ENCODE assay signal across 29 mouse cellular contexts in the genomic region with DNA sequence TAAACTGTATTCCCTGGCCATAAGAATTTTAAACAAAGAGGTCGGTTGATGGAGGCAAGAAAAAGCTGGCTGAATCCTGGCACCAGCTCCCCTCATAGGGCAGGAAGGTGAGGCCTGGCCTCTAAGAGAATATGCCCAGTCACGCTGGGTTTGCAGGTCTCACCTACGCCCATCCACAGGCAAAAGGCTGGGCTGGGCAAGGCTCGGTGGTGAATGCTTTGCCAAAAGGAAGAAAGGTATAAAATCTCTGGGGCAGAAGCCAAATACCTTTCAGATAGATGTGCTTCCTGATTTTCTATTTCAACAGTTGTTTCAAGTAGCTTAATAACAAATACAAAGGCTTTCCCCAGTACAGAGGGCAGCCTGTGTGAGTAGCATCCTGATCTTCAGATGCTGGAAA. TPM values are rescaled to one million over a fixed set of nuclear protein-coding genes. Genes with fewer than 3 reads are reported as not detected.
DNase-seq lines count a peak whose midpoint lies in the region; ATAC-seq and TF ChIP-seq lines count a peak whose summit lies in the region.
"Had no signal": no experiment of that assay in that cellular context is flagged by ENCODE, and none has a peak within 500 bp of the region (broad histone marks: within the 10 kb centered on the region; RNA-seq: fewer than 3 reads in every experiment).

No protein-coding gene starts in this region.

- no peaks in the 10 kb centered on the region for H3K4me1 ChIP-seq in kidney, adult 2 months (ENCODE audit: control insufficient read depth, insufficient read depth, low read length)
- no peaks in the 10 kb centered on the region for H3K4me1 ChIP-seq in stomach, embryonic 16.5 days (ENCODE audit: control insufficient read depth, insufficient read depth, low read length)
- H3K4me1 ChIP-seq: heart, embryonic 12.5 days; heart, embryonic 15.5 days had no signal

- TF ChIP-seq CTCF in kidney, adult 2 months (conservative IDR thresholded peaks at IDR 0.05; ENCODE audit: insufficient read depth, insufficient read length, low read depth, low read length), result no peak

- H3K27me3 ChIP-seq in kidney, adult 2 months (replicated peaks; ENCODE audit: control insufficient read depth, insufficient read depth, low read length), result no peaks in the 10 kb centered on the region
- H3K27me3 ChIP-seq in stomach, embryonic 16.5 days (ENCODE audit: control insufficient read depth, insufficient read depth, low read length), result no peaks in the 10 kb centered on the region
- H3K27me3 ChIP-seq: CH12.LX; heart, embryonic 12.5 days; heart, embryonic 15.5 days; Patski had no signal

- 72% methylated on average over 4 of the region's 4 CpGs for WGBS in kidney, adult 2 months
- WGBS in stomach, embryonic 16.5 days, result 64% methylated on average over 4 of the region's 4 CpGs

- no peak overlapping the region for H3K4me3 ChIP-seq in kidney, adult 2 months (ENCODE audit: insufficient read depth, low read depth, low read length)
- H3K4me3 ChIP-seq in stomach, embryonic 16.5 days (replicated peaks; ENCODE audit: low read length), result no peak overlapping the region
- H3K4me3 ChIP-seq: gastrocnemius, adult 2 months; heart, embryonic 12.5 days; heart, embryonic 15.5 days had no signal

- no peak overlapping the region for H3K9ac ChIP-seq in stomach, embryonic 16.5 days (ENCODE audit: low read length)
- H3K9ac ChIP-seq: forebrain, postnatal 0 days; heart, embryonic 12.5 days; heart, embryonic 15.5 days; hindbrain, embryonic 14.5 days had no signal

- H3K9me3 ChIP-seq in stomach, embryonic 16.5 days (replicated peaks; ENCODE audit: control insufficient read depth, low read length), result no peaks in the 10 kb centered on the region
- H3K9me3 ChIP-seq: G1E; heart, embryonic 12.5 days; heart, embryonic 15.5 days had no signal

- no peak overlapping the region for H3K27ac ChIP-seq in kidney, adult 2 months (ENCODE audit: insufficient read depth, low read depth, low read length)
- H3K27ac ChIP-seq in stomach, embryonic 16.5 days (ENCODE audit: low read length), result 0 out of 2 replicates have a peak overlapping the region, but pooled peaks have one; percentile 25
- H3K27ac ChIP-seq: gastrocnemius, adult 2 months; heart, embryonic 15.5 days; hindbrain, embryonic 14.5 days had no signal

- no peaks in the 10 kb centered on the region; the same call in 1 of the 2 replicates for H3K36me3 ChIP-seq in kidney, adult 2 months (ENCODE audit: control insufficient read depth, insufficient read depth, low read length)
- peaks cover 26% of the 10 kb centered on the region for H3K36me3 ChIP-seq in stomach, embryonic 16.5 days (ENCODE audit: control insufficient read depth, insufficient read depth, low read length)

- DNase-seq in kidney, adult 9 months, result peak; percentile 15
- DNase-seq in kidney, adult 2 months, result no peak
- DNase-seq in urinary bladder, postnatal 14 days (ENCODE audit: low spot score), result peak; percentile 69
- no peak for DNase-seq in urinary bladder, postnatal 10 days (ENCODE audit: low spot score)
- no peak for DNase-seq in kidney, postnatal 10 days
- DNase-seq: adrenal gland, postnatal 10 days; adrenal gland, postnatal 36 days; cerebellum, adult 18-20 months; cerebellum, adult 9-10 months; cerebellum, postnatal 14 days; forebrain, postnatal 0 days; gastrocnemius, adult 2 months; gastrocnemius, postnatal 14 days; heart, adult 18-20 months; heart, postnatal 10 days; heart, postnatal 4 days had no signal

- TF ChIP-seq POLR2A in kidney, adult 2 months (IDR thresholded peaks at IDR 0.05; ENCODE audit: low read depth, low read length), result no peak

- H3K4me2 ChIP-seq in stomach, embryonic 16.5 days (ENCODE audit: low read depth, low read length), result no peak overlapping the region
- H3K4me2 ChIP-seq: heart, embryonic 12.5 days; heart, embryonic 15.5 days; hindbrain, embryonic 14.5 days had no signal

- ATAC-seq in stomach, embryonic 16.5 days (ENCODE audit: insufficient read depth, low FRiP score), result no peak
- ATAC-seq in CD4-positive, CD25-positive, alpha-beta regulatory T cell, adult 4 months, result no peak
- ATAC-seq: forebrain, embryonic 14.5 days; forebrain, postnatal 0 days; Patski had no signal

RNA-seq across cellular contexts. Expression of a gene that starts 27.4 kb away (rescaled TPM):
- polyA plus RNA-seq in kidney, adult 2 months (2012; rRNA removed), result 0.58 TPM in 1 of 2 replicates, not detected in the other
- 1.4 and 1.6 TPM in 2 replicates for polyA plus RNA-seq in stomach, embryonic 16.5 days (2015; fragmentation: Nextera tagmentation; extraction: Ambion mirVana)
- not detected for polyA plus RNA-seq in CD4-positive, CD25-positive, alpha-beta regulatory T cell, adult 4 months (2017; shearing (Covaris generic))
- polyA plus RNA-seq: embryonic facial prominence, embryonic 11.5 days; embryonic facial prominence, embryonic 14.5 days; forebrain, embryonic 11.5 days; forebrain, embryonic 14.5 days; forebrain, postnatal 0 days; G1E; heart, embryonic 12.5 days; heart, embryonic 15.5 days; hindbrain, embryonic 11.5 days had no signal

RNA-seq across cellular contexts. Expression of a gene that starts 48.6 kb away (rescaled TPM):
- polyA plus RNA-seq in kidney, adult 2 months (2012; rRNA removed), result 38.8 and 52.7 TPM in 2 replicates
- polyA plus RNA-seq in stomach, embryonic 16.5 days (2015; fragmentation: Nextera tagmentation; extraction: Ambion mirVana), result 65.5 and 80.3 TPM in 2 replicates
- polyA plus RNA-seq in CD4-positive, CD25-positive, alpha-beta regulatory T cell, adult 4 months (2017; shearing (Covaris generic)), result under 1 TPM; 0.16 to 0.17 TPM

Comparison
In these comparisons a context has a peak if more than half of its experiments do, and no peak if none do; other contexts are left out.
1. DNase-seq: peak in kidney, adult 9 months (single experiment) and urinary bladder, postnatal 14 days (single experiment); none in kidney, adult 2 months (single experiment), urinary bladder, postnatal 10 days (single experiment) and kidney, postnatal 10 days (single experiment).
2. RNA of a gene that starts 48.6 kb away (polyA plus RNA-seq): 65.5 to 80.3 TPM in stomach, embryonic 16.5 days and 38.8 to 52.7 TPM in kidney, adult 2 months; 0.16 to 0.17 TPM in CD4-positive, CD25-positive, alpha-beta regulatory T cell, adult 4 months; every median in the first group is over 10 times any median in the second.